Mouse (Mus musculus): ENCODE data around the gene Grcc10. TPM values are rescaled to one million over a fixed set of nuclear protein-coding genes. Genes with fewer than 3 reads are reported as not detected.
A peak's percentile ranks its signal among the peaks of the same experiment; 100 is the strongest.

Gene Grcc10
- polyA plus RNA-seq, 1 experiment = 156 TPM

DNA sequence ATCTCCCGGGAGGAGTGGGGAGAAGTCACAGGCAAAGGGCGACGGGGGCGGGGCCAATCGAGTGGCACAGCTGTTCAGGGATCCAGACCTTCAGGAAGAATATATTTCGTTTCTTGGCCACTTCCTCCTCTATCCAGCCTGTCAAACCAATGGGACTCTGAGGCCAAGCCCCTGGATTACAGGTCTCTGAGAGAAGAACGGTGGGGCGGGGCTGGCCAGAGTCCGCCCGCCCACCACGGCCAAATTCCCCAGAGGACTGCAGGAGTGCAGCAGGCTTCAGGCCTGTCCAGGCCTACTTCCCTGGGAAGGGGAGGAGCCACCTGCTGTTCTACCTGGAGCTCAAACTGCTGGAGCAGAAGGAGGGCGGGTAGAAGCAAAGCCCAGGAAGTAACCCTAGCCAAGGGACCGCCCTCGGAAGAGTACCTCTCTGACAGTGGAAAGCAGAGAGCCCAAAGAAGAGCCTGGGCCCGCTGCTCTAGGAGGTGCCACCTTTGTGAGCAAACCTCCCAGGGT lies 2.6 kb downstream of the Grcc10 start, which contains the start of gene Ptpn6:
TSS of gene Ptpn6 (minus strand) at position 204 of the 513 bp plus-strand sequence.
- peak; percentile 91 for DNase-seq (ENCODE audit: low read depth, low spot score)
- WGBS = 7% methylated on average over 15 of the region's 15 CpGs

DNA sequence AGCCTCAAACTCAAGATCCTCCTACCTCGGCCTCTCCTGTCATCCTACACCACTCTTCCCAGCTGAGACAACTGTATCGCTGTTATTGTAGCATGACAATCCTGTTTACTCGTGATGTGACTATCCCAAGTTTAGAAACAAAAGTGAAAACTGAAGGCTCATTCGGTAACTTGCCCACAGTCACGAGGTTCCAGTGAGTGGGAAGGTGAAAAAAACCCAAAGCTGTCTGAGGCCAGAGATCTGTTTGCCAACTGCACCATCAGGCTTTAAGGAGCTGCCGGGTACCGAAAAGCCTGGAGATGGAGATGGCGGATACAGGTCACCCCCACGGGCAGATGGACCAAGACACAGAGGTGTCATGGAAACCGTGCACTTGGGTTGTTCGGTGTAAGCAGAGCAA lies 4.1 kb downstream of the Grcc10 start:
- 86% methylated on average over 11 of the region's 11 CpGs for WGBS

DNA sequence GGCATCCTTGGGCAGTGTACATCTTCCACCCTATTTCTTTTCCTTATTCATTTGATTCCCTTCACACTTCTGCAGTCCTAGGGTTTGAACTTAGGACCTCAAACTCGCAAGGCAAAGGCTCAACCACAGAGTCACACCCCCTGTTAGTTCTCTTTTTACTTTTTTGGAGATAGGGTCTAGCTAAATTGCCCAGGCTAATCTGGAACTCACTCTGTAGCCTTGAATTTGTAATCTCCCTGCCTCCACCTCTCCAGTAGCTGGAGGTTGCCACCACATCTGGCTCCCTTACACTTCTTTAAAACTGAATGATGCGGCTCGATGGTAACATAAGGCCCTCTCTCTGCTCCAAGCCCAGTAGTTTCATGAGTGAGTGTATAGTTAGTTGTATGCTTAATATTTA lies 6.8 kb downstream of the Grcc10 start:
- 88% methylated on average over 3 of the region's 3 CpGs for WGBS
- DNase-seq (ENCODE audit: low read depth, low spot score) = no peak

More for the DNA sequence above, 4.1 kb downstream of the Grcc10 start:
- no peak for DNase-seq (ENCODE audit: low read depth, low spot score)

DNA sequence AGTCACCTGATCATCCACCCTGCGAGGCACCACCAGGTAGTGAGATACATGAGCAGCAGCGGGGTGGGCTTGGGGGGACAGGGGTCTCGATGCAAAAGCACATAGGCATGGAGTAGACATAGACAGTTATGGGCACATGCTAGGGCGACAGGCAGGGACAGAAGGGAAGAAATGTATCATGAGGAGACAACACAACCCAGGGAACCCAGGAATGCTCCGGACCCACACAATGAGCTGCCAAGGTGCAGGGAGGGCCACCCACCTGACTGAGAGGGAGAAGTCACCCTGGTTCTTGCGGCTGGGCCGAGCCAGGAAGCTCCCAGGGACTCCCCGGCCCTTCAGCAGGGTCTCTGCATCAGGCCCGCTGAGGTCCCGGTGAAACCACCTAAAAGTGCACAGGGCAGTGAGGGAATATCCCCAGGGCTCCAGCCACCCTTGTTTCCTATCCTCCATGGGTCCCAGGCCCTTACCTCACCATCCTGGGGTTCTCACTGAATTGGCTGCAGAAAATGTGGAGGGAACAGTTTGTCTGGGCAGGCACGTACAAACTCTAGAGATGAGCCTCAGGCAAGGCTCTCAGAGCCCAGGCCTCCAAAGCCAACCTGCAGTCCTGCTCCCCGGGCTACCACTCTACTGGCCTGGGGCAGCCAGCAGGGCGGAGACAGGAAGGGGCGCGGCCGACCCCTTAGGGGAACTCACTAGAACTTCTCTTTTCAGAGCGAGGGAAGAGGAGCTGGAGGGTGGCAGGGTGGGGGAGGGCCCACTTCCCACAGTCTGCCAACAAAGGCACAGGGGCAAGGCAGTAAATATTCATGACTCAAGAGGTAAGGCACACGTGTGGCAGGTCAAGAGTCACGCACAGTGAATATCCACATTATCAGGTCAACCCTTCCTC lies 8.5 kb downstream of the Grcc10 start:
- no peak for DNase-seq (ENCODE audit: low read depth, low spot score)
- 46% methylated on average over 19 of the region's 19 CpGs for WGBS

DNA sequence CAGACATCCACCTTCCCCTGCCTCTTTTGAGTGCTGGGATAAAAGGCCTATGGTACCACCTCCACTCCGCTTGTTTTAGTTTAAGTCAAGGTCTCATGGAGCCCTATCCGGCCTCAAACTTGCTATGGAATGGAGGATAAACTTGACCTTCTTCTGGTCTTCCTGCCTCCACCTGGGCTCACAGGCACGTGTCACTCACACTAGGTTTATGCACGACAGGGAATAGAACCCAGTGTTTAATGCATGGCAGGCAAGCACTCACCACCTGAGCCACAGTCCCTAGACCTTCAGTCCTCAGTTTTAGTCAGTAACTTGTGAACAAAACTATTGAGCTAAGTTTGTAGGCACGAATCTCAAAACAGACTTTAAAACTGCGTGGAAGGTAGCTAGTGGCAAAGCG lies 10.1 kb downstream of the Grcc10 start:
- no peak for DNase-seq (ENCODE audit: low read depth, low spot score)
- 87% methylated on average over 7 of the region's 7 CpGs for WGBS

DNA sequence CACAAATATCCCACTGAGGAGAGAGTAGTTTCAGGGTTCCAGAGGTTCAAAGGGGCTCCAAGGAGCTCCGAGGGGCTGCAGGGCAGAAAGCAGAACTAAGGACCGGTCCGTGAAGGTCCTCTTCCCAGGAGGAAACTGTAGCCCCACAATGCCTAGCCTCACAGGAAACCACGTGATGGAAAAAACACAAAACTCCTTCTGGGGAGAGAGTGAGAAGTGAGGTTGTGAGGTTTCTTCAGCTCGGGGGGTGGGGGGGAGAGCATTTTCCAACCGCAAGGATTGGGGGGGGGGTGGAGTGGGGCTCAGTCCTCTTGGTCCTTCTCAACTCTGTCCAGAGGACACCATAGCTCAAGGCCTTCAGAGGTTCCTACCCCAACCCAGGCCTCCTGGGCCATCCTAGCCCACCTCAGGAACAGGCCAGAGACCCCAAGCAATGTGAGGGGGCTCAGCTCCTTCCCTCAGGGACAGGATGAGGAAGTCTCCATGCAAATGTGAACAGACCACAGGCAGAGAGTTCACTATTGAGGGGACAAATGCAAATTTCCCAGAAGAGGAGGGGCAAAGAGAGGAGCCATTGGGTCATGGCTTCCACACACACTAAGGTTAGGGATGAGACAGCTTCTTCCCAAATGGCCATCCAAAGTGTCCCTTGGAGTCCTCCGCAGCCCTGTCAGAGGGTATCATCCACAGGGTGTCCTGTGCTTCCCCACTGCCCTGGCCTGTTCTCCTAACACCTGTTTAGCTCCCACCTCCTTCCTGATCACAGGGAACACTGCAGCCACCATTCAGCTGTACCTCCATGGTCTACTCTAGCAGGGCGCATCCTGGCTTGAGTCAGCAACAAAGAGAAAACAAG lies 11.1 kb downstream of the Grcc10 start:
- no peak for DNase-seq (ENCODE audit: low read depth, low spot score)
- 78% methylated on average over 8 of the region's 8 CpGs for WGBS

DNA sequence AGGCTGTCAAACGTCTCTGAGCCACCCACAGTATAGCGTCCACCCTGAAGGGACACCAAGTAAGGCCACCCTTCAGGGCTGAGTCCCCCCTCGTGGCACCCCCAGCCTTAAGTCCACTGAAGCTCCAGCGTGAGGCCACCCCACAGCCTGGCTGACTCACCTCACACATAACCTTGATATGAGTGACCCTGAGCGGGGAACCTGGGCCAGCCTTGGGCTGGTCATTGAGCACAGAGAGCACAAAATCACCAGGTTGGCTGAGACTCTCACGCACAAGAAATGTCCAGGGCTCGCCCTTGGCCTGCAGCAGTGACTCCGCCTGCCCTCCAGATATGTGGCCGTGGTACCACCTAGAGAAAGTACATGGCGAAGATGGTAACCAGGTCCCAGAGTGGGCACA lies 12.6 kb downstream of the Grcc10 start:
- no peak for DNase-seq (ENCODE audit: low read depth, low spot score)
- WGBS = 89% methylated on average over 10 of the region's 10 CpGs

DNA sequence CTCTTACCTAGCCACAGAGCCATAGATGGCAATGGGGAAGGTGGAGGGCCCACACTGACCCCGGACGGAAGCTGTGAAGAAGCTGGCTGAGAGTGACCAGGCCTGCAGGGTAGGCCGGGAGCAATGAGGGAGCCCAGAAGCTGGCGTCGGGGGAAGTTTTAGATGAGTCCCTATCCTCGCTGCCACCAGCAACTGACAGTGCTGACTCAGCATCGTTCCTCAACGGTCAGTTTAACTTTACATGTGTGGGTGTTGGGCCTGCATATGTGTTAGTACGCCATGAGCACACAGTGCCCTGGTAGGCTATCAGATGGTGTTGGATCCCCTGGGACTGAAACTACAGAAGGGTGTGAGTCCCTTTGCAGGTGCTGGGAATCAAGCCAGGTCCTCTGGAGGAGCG lies 16.7 kb downstream of the Grcc10 start:
- WGBS = 87% methylated on average over 10 of the region's 10 CpGs
- no peak for DNase-seq (ENCODE audit: low read depth, low spot score)

DNA sequence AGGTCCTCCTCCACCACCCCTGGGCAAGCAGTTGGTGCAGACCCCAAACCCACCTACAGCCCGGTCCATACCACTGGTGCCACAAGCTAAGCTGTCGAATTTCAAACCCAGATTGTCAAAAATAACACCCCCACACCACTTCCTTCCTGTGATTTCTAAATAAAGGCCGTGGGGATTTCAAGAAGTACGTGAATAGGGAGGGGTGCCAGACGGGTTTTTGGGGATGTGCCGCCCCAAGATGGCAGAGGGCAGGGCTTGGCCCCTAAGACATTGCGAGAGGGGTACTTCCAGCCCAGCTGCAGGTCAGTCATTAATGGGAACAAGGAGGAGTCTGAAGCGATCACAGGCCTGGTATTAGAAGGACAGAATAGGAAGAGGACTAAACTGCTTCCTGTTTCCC lies 17.6 kb downstream of the Grcc10 start:
- WGBS = 69% methylated on average over 8 of the region's 8 CpGs
- no peak for DNase-seq (ENCODE audit: low read depth, low spot score)

DNA sequence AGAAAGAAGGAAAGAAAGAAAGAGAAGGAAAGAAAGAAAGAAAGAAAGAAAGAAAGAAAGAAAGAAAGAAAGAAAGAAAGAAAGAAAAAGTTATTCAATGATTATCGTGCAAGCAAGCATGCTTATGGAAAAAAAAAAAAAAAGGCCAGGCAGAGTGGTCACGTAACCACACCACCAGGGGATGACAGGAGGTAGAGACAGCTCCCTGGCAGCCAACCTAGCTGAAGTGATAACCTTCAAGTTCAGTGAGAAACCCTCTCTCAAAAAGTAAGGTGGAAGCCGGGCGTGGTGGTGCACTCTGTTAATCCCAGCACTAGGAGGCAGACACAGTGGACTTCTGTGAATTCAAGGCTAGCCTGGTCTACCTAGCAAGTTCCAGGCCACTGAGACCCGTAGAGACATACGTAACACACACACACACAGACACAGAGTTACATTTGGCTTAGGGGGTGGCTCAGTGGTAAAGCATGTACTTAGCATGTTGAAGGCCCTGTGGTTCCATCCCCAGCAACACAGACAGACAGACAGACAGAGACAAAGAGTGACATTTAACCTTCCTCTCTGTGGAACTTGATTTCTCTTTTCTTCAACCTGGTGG lies 18.2 kb downstream of the Grcc10 start:
- WGBS = 83% methylated on average over 6 of the region's 6 CpGs
- DNase-seq (ENCODE audit: low read depth, low spot score) = no peak

DNA sequence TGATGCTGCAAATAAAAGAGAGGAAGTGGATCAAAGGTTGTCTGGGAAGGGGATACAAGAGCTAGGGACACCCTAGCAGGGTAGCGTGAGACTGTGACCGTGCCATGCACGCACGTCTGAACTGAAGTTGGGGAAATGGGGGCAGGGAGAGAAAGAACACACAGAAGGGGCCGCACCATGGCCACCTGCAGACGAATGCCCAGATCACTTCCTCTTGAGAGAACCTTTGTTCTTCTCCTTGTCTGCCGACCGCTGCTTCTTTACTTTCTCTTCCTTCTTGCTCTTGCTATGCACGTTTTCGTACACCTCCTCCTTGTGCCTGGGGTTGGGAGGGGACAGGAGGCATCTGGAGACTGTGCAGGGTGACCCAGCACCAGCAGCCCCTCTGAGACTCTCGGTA lies 20.3 kb downstream of the Grcc10 start:
- WGBS = 29% methylated on average over 11 of the region's 11 CpGs
- DNase-seq (ENCODE audit: low read depth, low spot score) = no peak

DNA sequence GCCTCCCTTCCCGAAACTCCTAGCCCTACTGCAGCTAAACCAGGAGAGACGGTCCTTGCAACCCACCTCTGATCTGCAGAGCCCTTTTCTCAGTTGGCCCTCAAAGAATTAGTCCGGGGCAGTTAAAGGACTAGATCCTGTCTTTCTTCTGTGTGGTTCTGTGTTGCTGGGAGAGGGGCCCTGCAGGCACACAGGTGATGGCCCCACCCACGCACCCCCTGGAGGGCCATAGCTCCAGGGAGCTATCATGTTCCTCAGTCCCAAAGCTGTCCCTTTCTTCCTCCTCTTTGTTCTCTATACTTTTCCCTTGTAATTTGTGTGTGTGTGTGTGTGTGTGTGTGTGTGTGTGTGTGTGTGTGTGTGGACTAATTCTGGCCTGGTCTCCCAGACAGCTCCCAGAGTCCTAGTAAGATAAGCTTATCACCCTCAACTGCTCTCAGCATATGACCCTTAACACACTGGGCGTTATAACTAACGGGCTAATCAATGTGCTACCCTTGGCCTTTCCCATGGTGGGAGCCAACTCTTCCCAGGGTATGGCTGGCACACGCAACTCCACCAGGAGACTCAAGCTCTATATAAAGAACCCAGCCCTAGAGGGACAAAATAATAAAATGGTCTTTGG lies 21.7 kb downstream of the Grcc10 start:
- DNase-seq (ENCODE audit: low read depth, low spot score) = no peak
- 25% methylated on average over 7 of the region's 7 CpGs for WGBS

DNA sequence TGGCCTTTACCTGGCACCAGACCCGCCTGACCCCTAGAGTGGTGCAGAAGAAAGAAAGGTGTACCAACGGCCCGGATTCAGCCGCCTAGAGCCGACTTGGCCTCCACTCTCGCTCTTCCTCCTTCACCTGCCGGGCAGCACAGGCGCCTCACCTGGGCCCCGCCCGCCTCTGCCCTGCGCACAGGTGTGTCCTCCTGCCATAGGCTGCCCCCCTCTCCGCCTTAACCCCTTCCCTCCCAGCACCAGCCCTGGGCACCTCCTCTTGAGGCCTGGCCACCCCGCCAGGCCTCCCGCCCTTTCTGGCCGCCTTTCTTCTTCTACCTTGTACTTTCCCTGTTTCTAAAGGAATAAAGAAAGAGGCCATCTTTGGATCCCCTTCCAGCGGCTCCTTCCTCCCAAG lies 22.5 kb downstream of the Grcc10 start:
- DNase-seq (ENCODE audit: low read depth, low spot score) = no peak
- WGBS = 27% methylated on average over 15 of the region's 16 CpGs

DNA sequence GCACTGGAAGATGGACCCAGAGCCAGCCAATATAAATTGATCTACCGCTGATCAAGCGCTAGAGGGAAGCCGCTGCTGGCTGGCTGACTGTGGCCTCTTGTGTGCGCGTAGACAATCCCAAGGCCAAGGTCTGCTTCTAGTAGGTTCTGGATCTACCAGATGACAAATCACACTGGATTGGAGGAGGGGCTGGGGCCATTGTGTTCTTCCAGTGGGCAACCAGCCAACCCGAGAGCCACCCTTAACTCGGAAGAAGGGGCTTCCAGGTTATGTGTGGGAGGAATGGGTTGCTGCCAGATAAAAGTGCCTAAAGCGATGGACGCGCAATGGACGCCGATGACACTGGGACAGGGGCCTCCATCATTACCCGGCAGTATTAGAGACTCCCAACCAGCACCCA lies 23.2 kb downstream of the Grcc10 start:
- WGBS = 32% methylated on average over 13 of the region's 13 CpGs
- DNase-seq (ENCODE audit: low read depth, low spot score) = no peak

DNA sequence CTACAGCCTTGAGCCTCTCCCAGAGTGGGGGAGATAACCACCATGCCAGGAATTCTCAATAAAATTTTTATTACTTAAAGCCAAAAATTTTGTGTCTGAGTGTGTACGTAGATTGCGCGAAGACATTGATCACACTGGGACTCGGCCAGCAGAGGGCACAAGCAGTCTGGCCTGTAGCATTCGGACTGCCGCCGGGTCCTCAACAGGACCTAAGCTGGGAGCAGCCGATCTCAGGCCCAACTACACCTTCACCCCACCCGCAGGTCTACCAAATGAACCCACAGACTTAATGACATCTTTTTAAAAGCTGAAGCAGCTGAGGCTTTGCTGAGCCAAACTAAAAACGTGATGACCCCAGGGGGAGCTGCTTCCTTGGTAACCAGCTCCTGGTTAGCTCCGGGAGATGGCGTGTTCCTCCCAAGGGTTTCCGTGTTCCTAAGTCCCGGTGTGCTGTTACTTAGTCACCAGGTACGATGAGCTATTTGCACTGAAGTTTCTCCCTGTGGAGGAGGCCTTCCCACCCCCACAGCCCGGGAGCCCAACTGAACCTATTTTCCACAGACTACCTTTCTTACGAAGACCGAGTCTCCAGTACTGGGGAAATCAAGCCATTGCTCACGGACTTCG lies 24.2 kb downstream of the Grcc10 start:
- 21% methylated on average over 20 of the region's 20 CpGs for WGBS
- no peak for DNase-seq (ENCODE audit: low read depth, low spot score)

DNA sequence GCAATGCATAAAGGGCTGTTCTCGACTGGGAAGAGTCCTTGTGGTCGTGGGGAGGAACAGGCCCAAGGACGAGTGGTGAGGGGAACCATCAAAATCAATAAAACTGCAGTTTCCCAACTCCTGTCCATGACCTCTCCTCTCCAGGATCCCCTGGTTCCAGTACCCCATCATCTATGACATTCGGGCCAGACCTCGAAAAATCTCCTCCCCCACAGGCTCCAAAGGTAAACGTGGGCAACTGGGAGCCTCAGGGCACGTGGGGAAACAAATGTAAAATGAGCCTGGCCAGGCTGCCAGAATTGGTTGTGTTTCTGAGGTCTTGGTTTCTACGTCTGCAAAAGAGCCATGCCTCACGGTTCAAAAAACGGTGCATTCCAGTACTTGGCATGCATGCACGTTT lies 28.3 kb downstream of the Grcc10 start:
- 6% methylated on average over 11 of the region's 11 CpGs for WGBS
- no peak for DNase-seq (ENCODE audit: low read depth, low spot score)

DNA sequence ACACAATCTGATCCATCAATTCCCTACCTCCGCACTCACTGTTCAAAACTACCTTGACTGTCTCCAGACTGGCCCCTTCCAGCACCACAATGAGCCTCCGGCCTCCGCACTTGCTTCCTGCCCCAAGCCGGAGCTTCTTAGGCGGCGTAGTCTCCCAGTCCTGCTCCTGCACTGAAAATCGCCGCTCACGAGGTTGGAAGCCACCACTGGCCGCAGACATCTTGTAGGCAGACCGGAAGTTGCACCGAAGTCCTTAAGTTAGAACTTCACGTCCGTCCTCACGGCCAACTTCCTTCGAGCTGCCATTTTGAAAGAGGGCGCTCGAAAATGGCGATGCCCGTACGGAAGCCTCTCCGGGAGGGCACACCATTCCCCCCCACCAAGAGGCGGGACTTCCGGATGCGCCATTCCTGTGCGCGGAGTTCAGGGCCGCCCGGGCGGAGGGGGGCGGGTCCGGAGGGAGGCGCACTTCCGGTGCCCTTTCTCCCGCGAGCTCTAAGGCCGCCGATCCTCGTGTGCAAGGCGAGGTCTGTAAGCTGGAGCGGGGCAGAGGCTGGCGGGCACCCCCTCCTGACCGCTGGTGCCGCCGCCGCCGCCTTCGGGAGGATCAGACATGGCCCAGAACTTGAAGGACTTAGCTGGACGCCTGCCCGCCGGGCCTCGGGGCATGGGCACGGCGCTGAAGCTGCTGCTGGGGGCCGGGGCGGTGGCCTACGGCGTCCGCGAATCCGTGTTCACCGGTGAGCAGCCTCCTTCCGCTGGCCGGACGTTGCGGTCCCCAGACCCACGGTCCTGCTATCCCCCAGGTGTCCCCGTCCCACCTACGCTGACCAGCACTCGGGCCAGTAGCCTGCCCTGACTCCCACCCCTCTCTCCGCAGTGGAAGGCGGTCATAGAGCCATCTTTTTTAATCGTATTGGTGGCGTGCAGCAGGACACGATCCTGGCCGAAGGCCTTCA lies 29.1 kb downstream of the Grcc10 start, which contains the start of the genes Emg1 and Phb2:
TSS of gene Emg1 (minus strand) at position 355 of the 959 bp plus-strand sequence.
TSS of gene Phb2 (plus strand) at position 513 of the 959 bp plus-strand sequence.
- WGBS = under 1% methylated on average over 76 of the region's 76 CpGs
- DNase-seq (ENCODE audit: low read depth, low spot score) = peak; percentile 91

Data from large intestine, adult 2 months (tissue).